8 mouse cellular contexts compared by ENCODE assay signal in the genomic region with DNA sequence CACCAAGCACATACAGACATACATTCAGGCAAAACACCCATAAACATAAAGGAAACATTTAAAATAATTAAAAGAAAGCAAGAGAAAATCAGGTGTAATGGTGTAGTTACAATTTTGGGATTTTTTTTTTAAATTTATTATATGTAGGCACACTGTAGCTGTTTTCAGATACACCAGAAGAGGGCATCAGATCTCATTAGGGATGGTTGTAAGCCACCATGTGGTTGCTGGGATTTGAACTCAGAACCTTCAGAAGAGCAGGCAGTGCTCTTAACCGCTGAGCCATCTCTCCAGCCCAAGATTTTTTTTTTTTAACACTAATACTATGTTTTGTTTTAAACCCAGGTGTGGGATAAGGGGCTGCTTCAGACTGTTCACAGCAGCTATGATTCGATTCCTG. TPM values are rescaled to one million over a fixed set of nuclear protein-coding genes. Genes with fewer than 3 reads are reported as not detected.
A peak's percentile ranks its signal among the peaks of the same experiment; 100 is the strongest.
DNase-seq lines count a peak whose midpoint lies in the region; ATAC-seq and TF ChIP-seq lines count a peak whose summit lies in the region.
"Not testable (repeated sequence)": the region's sequence is repeated elsewhere in the genome, so short reads cannot be mapped to it uniquely, and the experiment has no call there.

No protein-coding gene starts in this region.

- not testable (repeated sequence) for H3K4me1 ChIP-seq in MEL (ENCODE audit: control insufficient read depth in 1 of 2, insufficient read depth in 2 of 2, low read length in 2 of 2)
- H3K4me1 ChIP-seq in forebrain, postnatal 0 days (ENCODE audit: insufficient read depth): peaks cover 18% of the 10 kb centered on the region
- peaks cover 12% of the 10 kb centered on the region for H3K4me1 ChIP-seq in heart, adult 2 months (ENCODE audit: control insufficient read depth, insufficient read depth, low read length)
- peaks cover 22% of the 10 kb centered on the region for H3K4me1 ChIP-seq in hindbrain, postnatal 0 days (ENCODE audit: insufficient read depth, low read length)
- H3K4me1 ChIP-seq in kidney, postnatal 0 days (replicated peaks; ENCODE audit: insufficient read depth, low read length): peaks cover 18% of the 10 kb centered on the region
- H3K4me1 ChIP-seq in lung, embryonic 14.5 days (ENCODE audit: insufficient read depth): peaks cover 16% of the 10 kb centered on the region
- peaks cover 20% of the 10 kb centered on the region for H3K4me1 ChIP-seq in midbrain, postnatal 0 days (ENCODE audit: insufficient read depth, low read length)

- TF ChIP-seq CTCF in MEL (IDR thresholded peaks at IDR 0.05 in 2 of 3, conservative IDR thresholded peaks at IDR 0.05 in 1 of 3; ENCODE audit: control insufficient read depth in 1 of 3, insufficient read depth in 1 of 3, low read depth in 2 of 3, low read length in 3 of 3, poor library complexity in 1 of 3, severe bottlenecking in 1 of 3): peak in 2 of 3 experiments; percentile 16 to 18; a peak in 1 of 6 replicates
- 0 out of 2 replicates have a peak, but pooled peaks have one; percentile 16 for TF ChIP-seq CTCF in forebrain, postnatal 0 days (IDR thresholded peaks at IDR 0.05; ENCODE audit: low read depth)
- TF ChIP-seq CTCF in heart, adult 2 months (IDR thresholded peaks at IDR 0.05): peak; percentile 49
- TF ChIP-seq CTCF in hindbrain, postnatal 0 days (IDR thresholded peaks at IDR 0.05; ENCODE audit: low read depth): peak; percentile 22
- peak; percentile 41; the same call in 1 of the 2 replicates for TF ChIP-seq CTCF in kidney, postnatal 0 days (IDR thresholded peaks at IDR 0.05; ENCODE audit: low read depth)
- TF ChIP-seq CTCF in left cerebral cortex, adult 2 months (IDR thresholded peaks at IDR 0.05): peak; percentile 41
- peak; percentile 11; the same call in 1 of the 2 replicates for TF ChIP-seq CTCF in lung, embryonic 14.5 days (IDR thresholded peaks at IDR 0.05; ENCODE audit: low read depth)
- TF ChIP-seq CTCF in midbrain, postnatal 0 days (IDR thresholded peaks at IDR 0.05): peak; percentile 38; the same call in 1 of the 2 replicates

- not testable (repeated sequence) for H3K4me2 ChIP-seq in forebrain, postnatal 0 days (ENCODE audit: low read depth); hindbrain, postnatal 0 days (ENCODE audit: low read depth, low read length); kidney, postnatal 0 days (ENCODE audit: low read length); lung, embryonic 14.5 days; midbrain, postnatal 0 days (ENCODE audit: low read depth, low read length, poor library complexity, severe bottlenecking)

- DNase-seq in MEL (ENCODE audit: low read depth, low spot score); forebrain, postnatal 0 days; heart, adult 2 months; hindbrain, postnatal 0 days (ENCODE audit: low spot score); kidney, postnatal 0 days (ENCODE audit: low spot score); left cerebral cortex, adult 2 months (ENCODE audit: extremely low spot score in 1 of 2, low spot score in 2 of 2); lung, embryonic 14.5 days; midbrain, postnatal 0 days (ENCODE audit: low spot score): not testable (repeated sequence)

- H3K4me3 ChIP-seq in MEL (ENCODE audit: control insufficient read depth in 1 of 2, insufficient read depth in 1 of 2, low read depth in 2 of 2, low read length in 2 of 2); forebrain, postnatal 0 days (ENCODE audit: low read depth, low read length); heart, adult 2 months; hindbrain, postnatal 0 days (ENCODE audit: low read length); kidney, postnatal 0 days (replicated peaks; ENCODE audit: low read depth, low read length); left cerebral cortex, adult 2 months; lung, embryonic 14.5 days (ENCODE audit: low read depth, low read length); midbrain, postnatal 0 days (ENCODE audit: low read depth, low read length): not testable (repeated sequence)

- H3K9ac ChIP-seq in MEL (ENCODE audit: control insufficient read depth, low read depth, low read length, poor library complexity, severe bottlenecking); forebrain, postnatal 0 days; heart, adult 2 months (ENCODE audit: low read depth, low read length); hindbrain, postnatal 0 days (replicated peaks; ENCODE audit: low read length); kidney, postnatal 0 days (ENCODE audit: low read depth, low read length); lung, embryonic 14.5 days; midbrain, postnatal 0 days (replicated peaks; ENCODE audit: low read length, poor library complexity, severe bottlenecking): not testable (repeated sequence)

- intact Hi-C loops in heart, adult 2 months (cut with DNase I): loop anchor here (2.0 kb wide), 1 partner anchor 19 kb away; no protein-coding TSS in a partner anchor
- intact Hi-C loops in left cerebral cortex, adult 2 months (cut with DNase I): loop anchor here (2.0 kb wide), 1 partner anchor 13 kb away; no protein-coding TSS in a partner anchor

- H3K36me3 ChIP-seq in MEL (ENCODE audit: control insufficient read depth in 1 of 2, insufficient read depth in 2 of 2, low read length in 2 of 2); heart, adult 2 months (ENCODE audit: control insufficient read depth, insufficient read depth, low read length); hindbrain, postnatal 0 days (ENCODE audit: insufficient read depth, low read length); kidney, postnatal 0 days (ENCODE audit: insufficient read depth, low read length); lung, embryonic 14.5 days (ENCODE audit: insufficient read depth); midbrain, postnatal 0 days (ENCODE audit: insufficient read depth, low read length): not testable (repeated sequence)
- H3K36me3 ChIP-seq in forebrain, postnatal 0 days (ENCODE audit: insufficient read depth): peaks cover 12% of the 10 kb centered on the region

- not testable (repeated sequence) for TF ChIP-seq EP300 in MEL (IDR thresholded peaks at IDR 0.05; ENCODE audit: low read depth in 1 of 2, low read length in 2 of 2); heart, adult 2 months (IDR thresholded peaks at IDR 0.05; ENCODE audit: insufficient read depth, low read depth, low read length)

- H3K79me2 ChIP-seq in MEL (ENCODE audit: control insufficient read depth, insufficient read depth, low read length, poor library complexity); heart, adult 2 months (replicated peaks; ENCODE audit: control insufficient read depth, insufficient read depth, low read length): not testable (repeated sequence)

- TF ChIP-seq POLR2A in MEL (IDR thresholded peaks at IDR 0.05; ENCODE audit: control insufficient read depth in 1 of 2, insufficient read depth in 1 of 2, low read depth in 1 of 2, low read length in 2 of 2, poor library complexity in 1 of 2); heart, adult 2 months (IDR thresholded peaks at IDR 0.05; ENCODE audit: insufficient read depth, low read depth, low read length): not testable (repeated sequence)

- not testable (repeated sequence) for H3K9me3 ChIP-seq in MEL (replicated peaks; ENCODE audit: insufficient read depth, low read length); forebrain, postnatal 0 days (ENCODE audit: low read length); hindbrain, postnatal 0 days (ENCODE audit: low read length); kidney, postnatal 0 days (replicated peaks; ENCODE audit: low read length); lung, embryonic 14.5 days (ENCODE audit: low read depth, low read length); midbrain, postnatal 0 days (ENCODE audit: low read length)

- WGBS in forebrain, postnatal 0 days: 96% methylated on average over 2 of the region's 2 CpGs
- WGBS in heart, adult 2 months: 87% methylated on average over 2 of the region's 2 CpGs
- 90% methylated on average over 2 of the region's 2 CpGs for WGBS in hindbrain, postnatal 0 days
- WGBS in kidney, postnatal 0 days: 87% methylated on average over 2 of the region's 2 CpGs
- WGBS in lung, embryonic 14.5 days: 86% methylated on average over 2 of the region's 2 CpGs
- 90% methylated on average over 2 of the region's 2 CpGs for WGBS in midbrain, postnatal 0 days

- not testable (repeated sequence) for H3K27ac ChIP-seq in MEL (ENCODE audit: control insufficient read depth, low read depth, low read length); forebrain, postnatal 0 days (ENCODE audit: low read depth, low read length); heart, adult 2 months; hindbrain, postnatal 0 days; kidney, postnatal 0 days; left cerebral cortex, adult 2 months; lung, embryonic 14.5 days (ENCODE audit: low read depth); midbrain, postnatal 0 days (ENCODE audit: low read depth, low read length)

- not testable (repeated sequence) for H3K27me3 ChIP-seq in MEL (ENCODE audit: control insufficient read depth in 1 of 2, insufficient read depth in 2 of 2, low read length in 2 of 2); forebrain, postnatal 0 days (ENCODE audit: insufficient read depth, low read length); heart, adult 2 months (ENCODE audit: control insufficient read depth, insufficient read depth, low read length); hindbrain, postnatal 0 days (ENCODE audit: insufficient read depth, low read length); kidney, postnatal 0 days (ENCODE audit: insufficient read depth, low read length); lung, embryonic 14.5 days (ENCODE audit: insufficient read depth, low read length); midbrain, postnatal 0 days (ENCODE audit: insufficient read depth, low read length)

- not testable (repeated sequence) for TF ChIP-seq RAD21 in MEL (IDR thresholded peaks at IDR 0.05; ENCODE audit: low read depth, low read length)

- ATAC-seq in forebrain, postnatal 0 days; hindbrain, postnatal 0 days; kidney, postnatal 0 days (replicated peaks; ENCODE audit: low FRiP score, low read depth); lung, embryonic 14.5 days (ENCODE audit: insufficient read depth); midbrain, postnatal 0 days (ENCODE audit: low FRiP score): not testable (repeated sequence)

RNA-seq across cellular contexts. Expression of a gene that starts 2.2 kb away (rescaled TPM):
- 44.1 and 46.4 TPM in 2 replicates for total RNA-seq in MEL (2012; rRNA removed)
- 100 to 1,000 TPM in 1 of 2 experiments, not detected in 1; 168 TPM for polyA plus RNA-seq in MEL (2012; ENCODE audit: insufficient read depth in 1 of 2, insufficient read length in 2 of 2, low read depth in 1 of 2, low replicate concordance in 2 of 2, missing spikeins in 1 of 2)
- total RNA-seq in forebrain, postnatal 0 days (2014; rRNA removed): 404 and 498 TPM in 2 replicates
- 495 and 513 TPM in 2 replicates for polyA plus RNA-seq in forebrain, postnatal 0 days (2015; fragmentation: Nextera tagmentation; extraction: Ambion mirVana)
- total RNA-seq in heart, adult 2 months (2021): 100 to 1,000 TPM; 155 to 172 TPM
- polyA plus RNA-seq in heart, adult 2 months (2012; rRNA removed): 293 and 317 TPM in 2 replicates
- 524 and 597 TPM in 2 replicates for total RNA-seq in hindbrain, postnatal 0 days (2014; rRNA removed)
- 416 and 438 TPM in 2 replicates for polyA plus RNA-seq in hindbrain, postnatal 0 days (2015; fragmentation: Nextera tagmentation; extraction: Ambion mirVana)
- polyA plus RNA-seq in kidney, postnatal 0 days (2015; fragmentation: Nextera tagmentation; extraction: Ambion mirVana): 377 and 412 TPM in 2 replicates
- total RNA-seq in left cerebral cortex, adult 2 months (2021): 100 to 1,000 TPM; 273 to 290 TPM
- 386 and 443 TPM in 2 replicates for polyA plus RNA-seq in lung, embryonic 14.5 days (2014; fragmentation: Nextera tagmentation; extraction: Ambion mirVana)
- 484 and 500 TPM in 2 replicates for total RNA-seq in midbrain, postnatal 0 days (2014; rRNA removed)
- 430 and 439 TPM in 2 replicates for polyA plus RNA-seq in midbrain, postnatal 0 days (2015; fragmentation: Nextera tagmentation; extraction: Ambion mirVana)

RNA-seq across cellular contexts. Expression of a gene that starts 14.8 kb away (rescaled TPM):
- total RNA-seq in MEL (2012; rRNA removed): 39.3 and 49.9 TPM in 2 replicates
- polyA plus RNA-seq in MEL (2012; ENCODE audit: insufficient read depth in 1 of 2, insufficient read length in 2 of 2, low read depth in 1 of 2, low replicate concordance in 2 of 2, missing spikeins in 1 of 2): 10 to 100 TPM in 1 of 2 experiments, not detected in 1; 45.6 TPM
- total RNA-seq in forebrain, postnatal 0 days (2014; rRNA removed): 30.5 and 31.0 TPM in 2 replicates
- polyA plus RNA-seq in forebrain, postnatal 0 days (2015; fragmentation: Nextera tagmentation; extraction: Ambion mirVana): 27.2 and 29.8 TPM in 2 replicates
- total RNA-seq in heart, adult 2 months (2021): 10 to 100 TPM; 15.3 to 19.6 TPM
- 20.2 and 30.1 TPM in 2 replicates for polyA plus RNA-seq in heart, adult 2 months (2012; rRNA removed)
- 22.9 and 47.1 TPM in 2 replicates for total RNA-seq in hindbrain, postnatal 0 days (2014; rRNA removed)
- polyA plus RNA-seq in hindbrain, postnatal 0 days (2015; fragmentation: Nextera tagmentation; extraction: Ambion mirVana): 35.7 and 37.5 TPM in 2 replicates
- 34.0 and 36.4 TPM in 2 replicates for polyA plus RNA-seq in kidney, postnatal 0 days (2015; fragmentation: Nextera tagmentation; extraction: Ambion mirVana)
- total RNA-seq in left cerebral cortex, adult 2 months (2021): 10 to 100 TPM; 27.4 to 31.2 TPM
- polyA plus RNA-seq in lung, embryonic 14.5 days (2014; fragmentation: Nextera tagmentation; extraction: Ambion mirVana): 30.3 and 30.7 TPM in 2 replicates
- 29.5 and 32.4 TPM in 2 replicates for total RNA-seq in midbrain, postnatal 0 days (2014; rRNA removed)
- polyA plus RNA-seq in midbrain, postnatal 0 days (2015; fragmentation: Nextera tagmentation; extraction: Ambion mirVana): 31.2 and 31.5 TPM in 2 replicates

RNA-seq across cellular contexts. Expression of a gene that starts 20.7 kb away (rescaled TPM):
- total RNA-seq in MEL (2012; rRNA removed): 50.5 and 53.9 TPM in 2 replicates
- 100 to 1,000 TPM in 1 of 2 experiments, not detected in 1; 118 TPM for polyA plus RNA-seq in MEL (2012; ENCODE audit: insufficient read depth in 1 of 2, insufficient read length in 2 of 2, low read depth in 1 of 2, low replicate concordance in 2 of 2, missing spikeins in 1 of 2)
- 113 and 148 TPM in 2 replicates for total RNA-seq in forebrain, postnatal 0 days (2014; rRNA removed)
- polyA plus RNA-seq in forebrain, postnatal 0 days (2015; fragmentation: Nextera tagmentation; extraction: Ambion mirVana): 142 and 151 TPM in 2 replicates
- total RNA-seq in heart, adult 2 months (2021): 10 to 100 TPM; 70.0 to 85.8 TPM
- 107 and 121 TPM in 2 replicates for polyA plus RNA-seq in heart, adult 2 months (2012; rRNA removed)
- total RNA-seq in hindbrain, postnatal 0 days (2014; rRNA removed): 193 and 194 TPM in 2 replicates
- polyA plus RNA-seq in hindbrain, postnatal 0 days (2015; fragmentation: Nextera tagmentation; extraction: Ambion mirVana): 121 and 123 TPM in 2 replicates
- polyA plus RNA-seq in kidney, postnatal 0 days (2015; fragmentation: Nextera tagmentation; extraction: Ambion mirVana): 91.4 and 97.8 TPM in 2 replicates
- 10 to 100 TPM; 96.1 to 98.5 TPM for total RNA-seq in left cerebral cortex, adult 2 months (2021)
- 77.9 and 79.5 TPM in 2 replicates for polyA plus RNA-seq in lung, embryonic 14.5 days (2014; fragmentation: Nextera tagmentation; extraction: Ambion mirVana)
- 153 and 182 TPM in 2 replicates for total RNA-seq in midbrain, postnatal 0 days (2014; rRNA removed)
- polyA plus RNA-seq in midbrain, postnatal 0 days (2015; fragmentation: Nextera tagmentation; extraction: Ambion mirVana): 150 and 154 TPM in 2 replicates

RNA-seq across cellular contexts. Expression of a gene that starts 22.9 kb away (rescaled TPM):
- total RNA-seq in MEL (2012; rRNA removed): 16.7 and 16.9 TPM in 2 replicates
- polyA plus RNA-seq in MEL (2012; ENCODE audit: insufficient read depth in 1 of 2, insufficient read length in 2 of 2, low read depth in 1 of 2, low replicate concordance in 2 of 2, missing spikeins in 1 of 2): 10 to 100 TPM in 1 of 2 experiments, not detected in 1; 29.5 TPM
- 71.9 and 378 TPM in 2 replicates for total RNA-seq in forebrain, postnatal 0 days (2014; rRNA removed)
- 87.8 and 115 TPM in 2 replicates for polyA plus RNA-seq in forebrain, postnatal 0 days (2015; fragmentation: Nextera tagmentation; extraction: Ambion mirVana)
- total RNA-seq in heart, adult 2 months (2021): 10 to 100 TPM; 29.6 to 46.6 TPM
- 56.0 and 61.9 TPM in 2 replicates for polyA plus RNA-seq in heart, adult 2 months (2012; rRNA removed)
- total RNA-seq in hindbrain, postnatal 0 days (2014; rRNA removed): 53.7 and 98.5 TPM in 2 replicates
- 103 and 106 TPM in 2 replicates for polyA plus RNA-seq in hindbrain, postnatal 0 days (2015; fragmentation: Nextera tagmentation; extraction: Ambion mirVana)
- polyA plus RNA-seq in kidney, postnatal 0 days (2015; fragmentation: Nextera tagmentation; extraction: Ambion mirVana): 78.0 and 87.0 TPM in 2 replicates
- total RNA-seq in left cerebral cortex, adult 2 months (2021): 10 to 100 TPM; 64.4 to 67.5 TPM
- 60.1 and 73.7 TPM in 2 replicates for polyA plus RNA-seq in lung, embryonic 14.5 days (2014; fragmentation: Nextera tagmentation; extraction: Ambion mirVana)
- total RNA-seq in midbrain, postnatal 0 days (2014; rRNA removed): 79.7 and 129 TPM in 2 replicates
- 115 and 126 TPM in 2 replicates for polyA plus RNA-seq in midbrain, postnatal 0 days (2015; fragmentation: Nextera tagmentation; extraction: Ambion mirVana)

RNA-seq across cellular contexts. Expression of a gene that starts 23.0 kb away (rescaled TPM):
- total RNA-seq in MEL (2012; rRNA removed): 32.0 and 37.3 TPM in 2 replicates
- polyA plus RNA-seq in MEL (2012; ENCODE audit: insufficient read depth in 1 of 2, insufficient read length in 2 of 2, low read depth in 1 of 2, low replicate concordance in 2 of 2, missing spikeins in 1 of 2): 10 to 100 TPM in 1 of 2 experiments, not detected in 1; 71.8 TPM
- total RNA-seq in forebrain, postnatal 0 days (2014; rRNA removed): 89.9 and 109 TPM in 2 replicates
- polyA plus RNA-seq in forebrain, postnatal 0 days (2015; fragmentation: Nextera tagmentation; extraction: Ambion mirVana): 105 and 112 TPM in 2 replicates
- 10 to 100 TPM; 62.6 to 72.8 TPM for total RNA-seq in heart, adult 2 months (2021)
- 53.8 and 63.0 TPM in 2 replicates for polyA plus RNA-seq in heart, adult 2 months (2012; rRNA removed)
- 136 and 156 TPM in 2 replicates for total RNA-seq in hindbrain, postnatal 0 days (2014; rRNA removed)
- 94.3 and 95.4 TPM in 2 replicates for polyA plus RNA-seq in hindbrain, postnatal 0 days (2015; fragmentation: Nextera tagmentation; extraction: Ambion mirVana)
- polyA plus RNA-seq in kidney, postnatal 0 days (2015; fragmentation: Nextera tagmentation; extraction: Ambion mirVana): 108 and 111 TPM in 2 replicates
- 10 to 100 TPM; 69.7 to 77.0 TPM for total RNA-seq in left cerebral cortex, adult 2 months (2021)
- polyA plus RNA-seq in lung, embryonic 14.5 days (2014; fragmentation: Nextera tagmentation; extraction: Ambion mirVana): 61.9 and 76.9 TPM in 2 replicates
- 104 and 120 TPM in 2 replicates for total RNA-seq in midbrain, postnatal 0 days (2014; rRNA removed)
- 89.1 and 91.0 TPM in 2 replicates for polyA plus RNA-seq in midbrain, postnatal 0 days (2015; fragmentation: Nextera tagmentation; extraction: Ambion mirVana)
